Mouse (Mus musculus): ENCODE results near the gene Akap13. TPM values are rescaled to one million over a fixed set of nuclear protein-coding genes. Genes with fewer than 3 reads are reported as not detected.
A peak's percentile ranks its signal among the peaks of the same experiment; 100 is the strongest.

Gene Akap13
- polyA plus RNA-seq, 1 experiment, result 13.2 TPM

DNA sequence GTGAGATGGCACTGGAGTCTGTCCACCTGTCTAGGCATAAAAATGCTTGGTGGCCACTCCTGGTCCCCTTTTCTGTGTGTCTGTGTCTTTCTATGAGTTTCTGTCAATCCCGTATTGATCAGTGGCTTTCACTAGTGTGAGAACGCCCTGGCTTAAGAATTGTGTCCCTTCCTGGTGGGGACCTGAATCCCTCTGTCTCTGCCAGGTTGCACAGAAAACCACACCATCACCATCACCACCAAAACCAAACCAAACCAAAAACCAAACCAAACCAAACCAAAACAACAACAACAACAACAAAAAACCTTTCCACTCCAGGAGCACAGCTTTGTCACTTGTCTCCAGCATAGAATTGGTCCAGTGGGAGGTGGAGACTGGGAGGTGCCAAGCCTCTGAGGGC lies 337.8 kb downstream of the Akap13 start:
- Histone ChIP-seq H3K27ac (ENCODE audit: insufficient read depth, low read depth, low read length) (no peak overlapping the region; the same call in 1 of the 2 replicates), H3K4me1 (ENCODE audit: control insufficient read depth, insufficient read depth, low read length) (no peaks in the 10 kb centered on the region), H3K27me3 (replicated peaks; ENCODE audit: control insufficient read depth, insufficient read depth, low read length) (no peaks in the 10 kb centered on the region), H3K36me3 (ENCODE audit: control insufficient read depth, insufficient read depth, low read length) (no peaks in the 10 kb centered on the region), H3K4me3 (ENCODE audit: insufficient read depth, low read depth, low read length) (no peak overlapping the region)
- TF ChIP-seq POLR2A (IDR thresholded peaks at IDR 0.05; ENCODE audit: low read depth, low read length) (no peak), CTCF (conservative IDR thresholded peaks at IDR 0.05; ENCODE audit: insufficient read depth, insufficient read length, low read depth, low read length) (no peak)
- WGBS, result 78% methylated on average over 2 of the region's 2 CpGs
- no peak for DNase-seq

DNA sequence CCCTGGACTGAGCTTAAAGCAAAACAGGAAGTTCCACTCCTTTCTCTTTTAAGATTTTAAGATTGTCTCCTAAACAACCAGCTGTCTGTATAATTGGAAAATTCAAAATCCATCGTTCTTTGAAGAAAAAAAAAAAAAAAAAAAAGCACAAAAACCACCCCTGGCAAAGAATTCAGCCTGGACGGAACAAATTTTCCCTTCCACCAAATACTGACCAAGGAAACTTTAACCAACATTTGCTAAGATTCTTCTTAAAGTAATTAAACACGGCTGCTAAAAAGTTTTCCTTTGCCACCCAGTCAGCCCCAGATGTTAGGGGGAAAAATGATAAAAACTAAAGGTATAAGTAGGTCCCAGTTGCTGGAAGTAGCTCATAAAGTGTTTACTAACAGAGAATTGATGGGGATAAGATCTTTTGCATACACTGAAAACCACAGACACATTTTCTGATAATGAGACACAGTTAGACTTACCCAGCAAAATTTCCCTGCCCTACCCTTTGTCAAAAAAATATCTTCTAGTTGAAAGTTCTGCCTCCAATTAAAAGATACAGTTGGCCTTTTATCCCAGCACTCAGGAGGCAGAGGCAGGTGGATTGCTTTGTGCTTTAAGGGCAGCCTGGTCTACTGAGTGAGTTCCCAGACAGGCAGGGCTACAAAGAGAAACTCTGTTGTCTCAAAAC lies 338.5 kb downstream of the Akap13 start:
- no peak for DNase-seq
- no peaks in the 10 kb centered on the region for H3K27me3 ChIP-seq (replicated peaks; ENCODE audit: control insufficient read depth, insufficient read depth, low read length)
- WGBS, result 47% methylated on average over 3 of the region's 3 CpGs
- no peak overlapping the region for H3K4me3 ChIP-seq (ENCODE audit: insufficient read depth, low read depth, low read length)
- no peaks in the 10 kb centered on the region for H3K4me1 ChIP-seq (ENCODE audit: control insufficient read depth, insufficient read depth, low read length)
- H3K36me3 ChIP-seq (ENCODE audit: control insufficient read depth, insufficient read depth, low read length), result no peaks in the 10 kb centered on the region
- peak overlapping the region; percentile 43; the same call in 1 of the 2 replicates for H3K27ac ChIP-seq (ENCODE audit: insufficient read depth, low read depth, low read length)
- TF ChIP-seq POLR2A (IDR thresholded peaks at IDR 0.05; ENCODE audit: low read depth, low read length) (no peak), CTCF (conservative IDR thresholded peaks at IDR 0.05; ENCODE audit: insufficient read depth, insufficient read length, low read depth, low read length) (no peak)

DNA sequence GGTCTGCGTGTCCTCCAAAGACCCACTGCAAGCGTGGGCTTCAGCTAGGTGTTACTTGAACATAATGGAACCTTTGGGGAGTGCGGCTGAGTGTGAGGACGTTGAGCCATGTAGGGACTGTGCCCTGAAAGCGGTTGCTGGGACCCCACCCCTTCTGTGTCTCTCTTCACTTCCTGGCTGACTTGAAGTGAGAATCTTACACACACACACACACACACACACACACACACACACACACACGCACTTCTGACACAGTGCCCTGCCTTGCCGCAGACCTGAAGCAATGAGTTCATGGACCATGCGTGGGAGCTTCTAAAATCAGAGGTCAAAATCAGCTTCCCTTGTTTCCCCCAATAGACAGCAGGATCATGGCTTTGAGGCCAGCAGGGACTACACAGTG lies 339.8 kb downstream of the Akap13 start:
- H3K27me3 ChIP-seq (replicated peaks; ENCODE audit: control insufficient read depth, insufficient read depth, low read length), result no peaks in the 10 kb centered on the region
- no peak overlapping the region for H3K4me3 ChIP-seq (ENCODE audit: insufficient read depth, low read depth, low read length)
- DNase-seq, result no peak
- H3K27ac ChIP-seq (ENCODE audit: insufficient read depth, low read depth, low read length), result no peak overlapping the region
- WGBS, result 77% methylated on average over 8 of the region's 8 CpGs
- H3K4me1 ChIP-seq (ENCODE audit: control insufficient read depth, insufficient read depth, low read length), result no peaks in the 10 kb centered on the region
- H3K36me3 ChIP-seq (ENCODE audit: control insufficient read depth, insufficient read depth, low read length), result no peaks in the 10 kb centered on the region
- TF ChIP-seq POLR2A (IDR thresholded peaks at IDR 0.05; ENCODE audit: low read depth, low read length) (no peak), CTCF (conservative IDR thresholded peaks at IDR 0.05; ENCODE audit: insufficient read depth, insufficient read length, low read depth, low read length) (no peak)

DNA sequence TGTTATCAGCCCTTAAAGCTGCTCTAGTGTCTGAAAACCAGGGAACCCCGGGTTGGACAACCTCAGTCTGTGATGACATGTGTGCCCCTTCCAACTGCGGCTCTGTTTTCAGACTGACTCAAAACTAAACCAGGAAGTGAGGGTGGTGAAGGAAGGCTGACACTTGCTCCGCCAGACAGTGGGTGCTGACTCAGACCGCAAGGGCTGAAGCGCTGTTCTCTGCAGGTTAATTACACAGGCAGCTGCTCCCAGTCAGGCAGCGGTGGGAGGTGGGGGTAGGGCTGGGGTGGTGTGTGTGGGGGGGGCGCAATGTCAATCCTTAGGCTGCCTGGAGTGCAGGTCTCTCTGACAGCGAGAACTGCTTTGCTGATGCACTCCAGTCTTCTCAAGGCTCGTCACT lies 341.1 kb downstream of the Akap13 start:
- 23% methylated on average over 9 of the region's 9 CpGs for WGBS
- no peak for TF ChIP-seq CTCF (conservative IDR thresholded peaks at IDR 0.05; ENCODE audit: insufficient read depth, insufficient read length, low read depth, low read length)
- no peak for TF ChIP-seq POLR2A (IDR thresholded peaks at IDR 0.05; ENCODE audit: low read depth, low read length)
- Histone ChIP-seq H3K27ac (ENCODE audit: insufficient read depth, low read depth, low read length) (no peak overlapping the region), H3K4me1 (ENCODE audit: control insufficient read depth, insufficient read depth, low read length) (no peaks in the 10 kb centered on the region), H3K27me3 (replicated peaks; ENCODE audit: control insufficient read depth, insufficient read depth, low read length) (no peaks in the 10 kb centered on the region), H3K36me3 (ENCODE audit: control insufficient read depth, insufficient read depth, low read length) (no peaks in the 10 kb centered on the region), H3K4me3 (ENCODE audit: insufficient read depth, low read depth, low read length) (no peak overlapping the region)
- DNase-seq, result no peak

DNA sequence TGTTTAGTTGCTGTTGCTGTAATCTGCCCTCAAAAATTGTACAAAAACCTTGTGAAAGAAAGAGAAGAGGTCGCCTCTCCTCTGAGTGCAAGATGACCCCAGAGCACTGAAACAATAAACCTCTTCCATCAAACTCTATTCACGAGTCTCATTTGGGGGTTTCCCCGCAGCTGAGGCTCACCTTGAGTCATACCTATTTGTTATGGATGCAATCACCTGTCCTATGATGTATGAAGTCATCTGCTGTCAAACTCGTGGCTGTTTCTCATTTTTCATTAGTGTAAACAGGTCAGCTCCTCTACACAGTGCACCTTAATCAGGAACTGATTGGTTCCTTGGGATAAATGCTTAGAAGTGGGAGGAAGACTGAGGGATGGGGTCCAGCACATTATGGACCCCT lies 345.2 kb downstream of the Akap13 start:
- H3K27me3 ChIP-seq (replicated peaks; ENCODE audit: control insufficient read depth, insufficient read depth, low read length), result no peaks in the 10 kb centered on the region
- no peak overlapping the region for H3K27ac ChIP-seq (ENCODE audit: insufficient read depth, low read depth, low read length)
- no peaks in the 10 kb centered on the region for H3K4me1 ChIP-seq (ENCODE audit: control insufficient read depth, insufficient read depth, low read length)
- H3K36me3 ChIP-seq (ENCODE audit: control insufficient read depth, insufficient read depth, low read length), result no peaks in the 10 kb centered on the region
- TF ChIP-seq POLR2A (IDR thresholded peaks at IDR 0.05; ENCODE audit: low read depth, low read length), result no peak
- TF ChIP-seq CTCF (conservative IDR thresholded peaks at IDR 0.05; ENCODE audit: insufficient read depth, insufficient read length, low read depth, low read length), result no peak
- WGBS, result 70% methylated on average over 4 of the region's 4 CpGs
- DNase-seq, result no peak
- H3K4me3 ChIP-seq (ENCODE audit: insufficient read depth, low read depth, low read length), result no peak overlapping the region

DNA sequence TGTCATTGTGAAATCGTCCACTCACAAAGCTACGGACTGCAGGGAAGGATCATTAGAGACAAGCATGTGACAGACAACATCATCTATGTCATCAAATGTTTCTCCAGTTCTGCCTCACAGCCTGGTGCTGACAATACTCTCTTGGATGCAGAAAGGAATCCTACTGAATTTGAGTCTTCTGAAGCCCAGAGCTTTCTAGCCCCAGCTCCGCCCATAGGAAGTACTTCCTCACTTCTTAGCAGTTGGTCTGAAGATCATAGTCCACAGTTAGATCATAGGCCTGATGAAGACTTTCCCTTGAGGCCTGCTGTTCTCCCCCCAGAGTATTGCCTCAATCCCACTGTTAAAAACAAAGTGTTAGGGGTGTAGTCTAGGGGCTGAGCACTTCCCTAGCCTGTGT lies 345.7 kb downstream of the Akap13 start:
- H3K27me3 ChIP-seq (replicated peaks; ENCODE audit: control insufficient read depth, insufficient read depth, low read length), result no peaks in the 10 kb centered on the region
- TF ChIP-seq CTCF (conservative IDR thresholded peaks at IDR 0.05; ENCODE audit: insufficient read depth, insufficient read length, low read depth, low read length), result no peak
- no peak for TF ChIP-seq POLR2A (IDR thresholded peaks at IDR 0.05; ENCODE audit: low read depth, low read length)
- H3K36me3 ChIP-seq (ENCODE audit: control insufficient read depth, insufficient read depth, low read length), result no peaks in the 10 kb centered on the region
- H3K27ac ChIP-seq (ENCODE audit: insufficient read depth, low read depth, low read length), result no peak overlapping the region
- no peaks in the 10 kb centered on the region for H3K4me1 ChIP-seq (ENCODE audit: control insufficient read depth, insufficient read depth, low read length)
- 90% methylated on average over 3 of the region's 3 CpGs for WGBS
- H3K4me3 ChIP-seq (ENCODE audit: insufficient read depth, low read depth, low read length), result no peak overlapping the region
- no peak for DNase-seq

DNA sequence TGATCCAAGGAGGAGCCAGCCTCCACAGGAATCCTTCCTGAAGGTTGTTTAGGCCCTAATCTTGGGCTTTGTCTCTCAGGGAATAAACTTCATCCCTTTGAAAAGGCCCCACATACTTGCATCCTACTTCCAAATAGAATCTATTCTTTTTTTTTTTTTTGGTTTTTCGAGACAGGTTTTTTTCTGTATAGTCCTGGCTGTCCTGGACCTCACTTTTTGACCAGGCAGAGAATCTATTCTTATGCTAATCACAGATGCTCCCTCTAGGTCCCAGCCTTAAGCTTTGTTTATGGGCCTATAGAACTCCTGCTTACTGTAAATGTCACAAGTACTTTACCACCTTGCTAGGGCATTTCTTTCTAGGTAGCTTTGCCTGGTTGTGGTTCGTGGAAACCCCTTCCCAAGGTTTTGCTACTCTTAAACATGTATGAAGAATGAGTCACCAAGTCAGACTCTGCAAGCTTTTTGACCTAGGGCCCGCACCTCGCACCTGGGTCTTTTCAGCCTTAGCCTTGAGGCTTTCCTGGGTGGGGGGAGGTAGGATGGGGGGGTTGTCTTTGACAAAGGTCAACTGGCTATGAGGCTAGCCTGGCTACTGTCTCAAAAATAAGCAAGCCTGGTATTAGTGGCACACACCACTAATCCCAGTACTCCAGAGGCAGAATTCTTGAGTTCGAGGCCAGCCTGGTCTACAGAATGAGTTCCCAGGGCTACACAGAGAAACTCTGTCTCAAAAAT lies 346.5 kb downstream of the Akap13 start:
- TF ChIP-seq POLR2A (IDR thresholded peaks at IDR 0.05; ENCODE audit: low read depth, low read length) (no peak), CTCF (conservative IDR thresholded peaks at IDR 0.05; ENCODE audit: insufficient read depth, insufficient read length, low read depth, low read length) (no peak)
- H3K4me1 ChIP-seq (ENCODE audit: control insufficient read depth, insufficient read depth, low read length), result no peaks in the 10 kb centered on the region
- H3K27me3 ChIP-seq (replicated peaks; ENCODE audit: control insufficient read depth, insufficient read depth, low read length), result no peaks in the 10 kb centered on the region
- H3K27ac ChIP-seq (ENCODE audit: insufficient read depth, low read depth, low read length), result no peak overlapping the region
- 93% methylated on average over 5 of the region's 5 CpGs for WGBS
- no peak overlapping the region for H3K4me3 ChIP-seq (ENCODE audit: insufficient read depth, low read depth, low read length)
- no peaks in the 10 kb centered on the region for H3K36me3 ChIP-seq (ENCODE audit: control insufficient read depth, insufficient read depth, low read length)
- DNase-seq, result no peak
